Mouse (Mus musculus) embryonic fibroblast, embryonic 13.5 days (primary cell): ENCODE data around the gene Dbp.

Source experiments
- CTCF ChIP-seq: IDR thresholded peaks from 2 replicates; pipeline ENCODE4 v1.5.1; 2011; ENCODE audit warnings: mild to moderate bottlenecking, control low read depth, low read length, moderate library complexity, borderline replicate concordance; ENCODE audit not compliant: insufficient read depth
- POLR2A ChIP-seq: IDR thresholded peaks from 2 replicates; pipeline ENCODE4 v1.6.1; 2011; ENCODE audit warnings: low read depth, mild to moderate bottlenecking, control low read depth, low read length, moderate library complexity

DNA sequence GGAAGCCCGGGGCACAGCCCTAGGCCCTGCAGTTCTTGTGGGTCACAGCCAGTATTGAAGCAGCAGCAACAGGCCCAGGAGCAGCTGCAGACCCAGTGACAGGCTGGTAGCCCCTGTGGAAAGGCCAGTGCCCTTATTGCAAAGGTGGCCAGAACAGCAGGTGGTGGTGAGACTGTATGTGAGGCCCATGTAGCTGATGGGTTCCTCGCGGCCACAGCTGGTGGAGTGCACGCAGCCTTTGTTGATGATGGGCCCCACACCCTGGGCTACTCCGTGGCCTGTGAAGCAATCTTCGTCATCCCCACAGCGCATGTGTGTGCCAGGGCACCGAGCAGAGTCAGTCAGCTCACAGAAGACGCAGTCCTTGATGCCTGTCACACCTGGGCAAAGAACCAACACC is 20.3 kb downstream of the Dbp start:
- TF ChIP-seq POLR2A (no peak), CTCF (no peak)
